Mouse (Mus musculus) retina, postnatal 7 days (tissue): Measurements from ENCODE around the gene Evi2b.

Experiments used
- DNase-seq: peaks from one replicate; pipeline ENCODE4 v3.0.0-alpha.2; 2012; ENCODE audit warnings: low read depth, low spot score

Gene Evi2b

GRCm38 (mm10) chr11:79523560-79524309, at the start of gene Evi2b:
Evi2b (minus strand) TSS chr11:79523762.
- no peak for DNase-seq

- DNase-seq: no peak
These were observed 46.8 kb upstream of the Evi2b start for GRCm38 (mm10) chr11:79570319-79570718.

- DNase-seq: no peak
These were observed 44.8 kb upstream of the Evi2b start for GRCm38 (mm10) chr11:79568197-79568911.

- no peak for DNase-seq
These were observed 43.4 kb upstream of the Evi2b start for GRCm38 (mm10) chr11:79566947-79567346.

GRCm38 (mm10) chr11:79563493-79563892, 39.9 kb upstream of the Evi2b start:
- DNase-seq: no peak

GRCm38 (mm10) chr11:79560536-79560935, 37.0 kb upstream of the Evi2b start:
- no peak for DNase-seq

- no peak for DNase-seq
These were observed 29.1 kb upstream of the Evi2b start for GRCm38 (mm10) chr11:79552622-79553021.

GRCm38 (mm10) chr11:79536293-79536692, 12.7 kb upstream of the Evi2b start:
- no peak for DNase-seq

- DNase-seq: no peak
These were observed 12.0 kb upstream of the Evi2b start for GRCm38 (mm10) chr11:79535554-79535953.

GRCm38 (mm10) chr11:79533950-79534690, 10.6 kb upstream of the Evi2b start:
- DNase-seq: no peak

- peak; percentile 8 for DNase-seq
These were observed 9.7 kb upstream of the Evi2b start for GRCm38 (mm10) chr11:79533311-79533710.

GRCm38 (mm10) chr11:79531485-79531884, 7.9 kb upstream of the Evi2b start:
- DNase-seq: no peak

- no peak for DNase-seq
These were observed 7.2 kb upstream of the Evi2b start for GRCm38 (mm10) chr11:79530774-79531173.

- no peak for DNase-seq
These were observed 6.8 kb upstream of the Evi2b start, which contains the start of the genes Evi2 and Evi2a for GRCm38 (mm10) chr11:79530333-79530761. Evi2 (minus strand) TSS chr11:79530589. Evi2a (minus strand) TSS chr11:79530609.

GRCm38 (mm10) chr11:79529736-79530135, 6.2 kb upstream of the Evi2b start:
- DNase-seq: no peak

GRCm38 (mm10) chr11:79529226-79529625, 5.7 kb upstream of the Evi2b start:
- no peak for DNase-seq

- DNase-seq: no peak
These were observed 5.0 kb upstream of the Evi2b start for GRCm38 (mm10) chr11:79528601-79529000.

GRCm38 (mm10) chr11:79527739-79528384, 4.3 kb upstream of the Evi2b start:
- no peak for DNase-seq

GRCm38 (mm10) chr11:79527015-79527738, 3.6 kb upstream of the Evi2b start:
- DNase-seq: no peak

GRCm38 (mm10) chr11:79526549-79526948, 3.0 kb upstream of the Evi2b start:
- DNase-seq: no peak

GRCm38 (mm10) chr11:79524310-79524575, 681 bp upstream of the Evi2b start:
- DNase-seq: no peak
